Mouse (Mus musculus): Measurements from ENCODE around the gene Themis2. TPM values are rescaled to one million over a fixed set of nuclear protein-coding genes. Genes with fewer than 3 reads are reported as not detected.
"Not testable (repeated sequence)": the region's sequence is repeated elsewhere in the genome, so short reads cannot be mapped to it uniquely, and the experiment has no call there.

Themis2 gene
- polyA plus RNA-seq, 1 experiment: not detected

GRCm38 (mm10) chr4:132774905-132775304 lies 21.3 kb downstream of the Themis2 start:
- Histone ChIP-seq H3K4me2 (ENCODE audit: low read depth) (no peak overlapping the region), H3K36me3 (ENCODE audit: control insufficient read depth, insufficient read depth) (peaks cover 34% of the 10 kb centered on the region), H3K79me2 (ENCODE audit: control insufficient read depth, insufficient read depth) (no peaks in the 10 kb centered on the region), H3ac (ENCODE audit: control insufficient read depth, insufficient read length) (no peak overlapping the region), H3K4me3 (no peak overlapping the region), H3K27me3 (ENCODE audit: control insufficient read depth, insufficient read depth, insufficient read length) (no peaks in the 10 kb centered on the region)
- TF ChIP-seq SRF (IDR thresholded peaks at IDR 0.05; ENCODE audit: control insufficient read depth, insufficient read length, low read depth) (no peak), CEBPB (IDR thresholded peaks at IDR 0.05; ENCODE audit: insufficient read depth, poor library complexity, severe bottlenecking) (no peak), MYOG (IDR thresholded peaks at IDR 0.05; ENCODE audit: control insufficient read depth in 1 of 3, insufficient read depth in 1 of 3, insufficient read length in 2 of 3, low read depth in 2 of 3) (no peak), TCF3 (IDR thresholded peaks at IDR 0.05; ENCODE audit: insufficient read length, low read depth) (no peak), MAX (IDR thresholded peaks at IDR 0.05; ENCODE audit: low read depth) (no peak), MYOD1 (IDR thresholded peaks at IDR 0.05; ENCODE audit: control insufficient read depth in 1 of 3, insufficient read length in 2 of 3, low read depth in 2 of 3) (no peak), TCF12 (IDR thresholded peaks at IDR 0.05; ENCODE audit: insufficient read depth, poor library complexity, severe bottlenecking) (no peak), POLR2A (IDR thresholded peaks at IDR 0.05; ENCODE audit: insufficient read length, low read depth) (no peak), REST (IDR thresholded peaks at IDR 0.05; ENCODE audit: insufficient read depth, insufficient read length) (no peak), E2F4 (IDR thresholded peaks at IDR 0.05; ENCODE audit: insufficient read depth) (no peak), POLR2AphosphoS2 (IDR thresholded peaks at IDR 0.05; ENCODE audit: insufficient read length, low read depth) (no peak), USF1 (IDR thresholded peaks at IDR 0.05; ENCODE audit: low read depth) (no peak)

DNA sequence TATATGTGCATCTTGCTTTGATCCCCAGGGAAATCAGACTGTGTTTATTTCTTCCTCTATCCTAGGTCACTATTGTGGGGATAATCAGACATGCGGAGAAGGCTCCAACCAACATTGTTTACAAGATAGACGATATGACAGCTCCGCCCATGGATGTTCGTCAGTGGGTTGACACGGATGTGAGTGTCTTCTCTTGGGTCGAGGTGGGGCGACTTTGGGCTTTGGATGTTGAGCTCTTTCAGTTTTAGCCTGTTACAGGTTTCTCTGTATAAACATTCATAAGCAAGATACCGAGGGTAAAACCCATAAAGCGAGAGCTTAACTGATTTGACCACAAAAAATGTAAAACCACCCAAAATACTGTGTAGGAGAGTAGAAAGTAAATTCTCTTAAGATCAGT lies 24.4 kb downstream of the Themis2 start:
- H3K79me2 ChIP-seq (ENCODE audit: control insufficient read depth, insufficient read depth): peaks cover 14% of the 10 kb centered on the region
- no peak overlapping the region for H3K4me3 ChIP-seq
- no peak for TF ChIP-seq E2F4 (IDR thresholded peaks at IDR 0.05; ENCODE audit: insufficient read depth)
- TF ChIP-seq REST (IDR thresholded peaks at IDR 0.05; ENCODE audit: insufficient read depth, insufficient read length): no peak
- TF ChIP-seq CEBPB (IDR thresholded peaks at IDR 0.05; ENCODE audit: insufficient read depth, poor library complexity, severe bottlenecking): no peak
- no peak for TF ChIP-seq MYOD1 (IDR thresholded peaks at IDR 0.05; ENCODE audit: control insufficient read depth in 1 of 3, insufficient read length in 2 of 3, low read depth in 2 of 3)
- no peak for TF ChIP-seq POLR2AphosphoS2 (IDR thresholded peaks at IDR 0.05; ENCODE audit: insufficient read length, low read depth)
- TF ChIP-seq MAX (IDR thresholded peaks at IDR 0.05; ENCODE audit: low read depth): no peak
- TF ChIP-seq MYOG (IDR thresholded peaks at IDR 0.05; ENCODE audit: control insufficient read depth in 1 of 3, insufficient read depth in 1 of 3, insufficient read length in 2 of 3, low read depth in 2 of 3): no peak
- TF ChIP-seq POLR2A (IDR thresholded peaks at IDR 0.05; ENCODE audit: insufficient read length, low read depth): no peak
- no peak for TF ChIP-seq USF1 (IDR thresholded peaks at IDR 0.05; ENCODE audit: low read depth)
- no peak for TF ChIP-seq TCF12 (IDR thresholded peaks at IDR 0.05; ENCODE audit: insufficient read depth, poor library complexity, severe bottlenecking)
- TF ChIP-seq TCF3 (IDR thresholded peaks at IDR 0.05; ENCODE audit: insufficient read length, low read depth): no peak
- no peak for TF ChIP-seq SRF (IDR thresholded peaks at IDR 0.05; ENCODE audit: control insufficient read depth, insufficient read length, low read depth)
- no peak overlapping the region for H3K4me2 ChIP-seq (ENCODE audit: low read depth)
- H3K27me3 ChIP-seq (ENCODE audit: control insufficient read depth, insufficient read depth, insufficient read length): no peaks in the 10 kb centered on the region
- H3ac ChIP-seq (ENCODE audit: control insufficient read depth, insufficient read length): no peak overlapping the region
- peaks cover 25% of the 10 kb centered on the region for H3K36me3 ChIP-seq (ENCODE audit: control insufficient read depth, insufficient read depth)

DNA sequence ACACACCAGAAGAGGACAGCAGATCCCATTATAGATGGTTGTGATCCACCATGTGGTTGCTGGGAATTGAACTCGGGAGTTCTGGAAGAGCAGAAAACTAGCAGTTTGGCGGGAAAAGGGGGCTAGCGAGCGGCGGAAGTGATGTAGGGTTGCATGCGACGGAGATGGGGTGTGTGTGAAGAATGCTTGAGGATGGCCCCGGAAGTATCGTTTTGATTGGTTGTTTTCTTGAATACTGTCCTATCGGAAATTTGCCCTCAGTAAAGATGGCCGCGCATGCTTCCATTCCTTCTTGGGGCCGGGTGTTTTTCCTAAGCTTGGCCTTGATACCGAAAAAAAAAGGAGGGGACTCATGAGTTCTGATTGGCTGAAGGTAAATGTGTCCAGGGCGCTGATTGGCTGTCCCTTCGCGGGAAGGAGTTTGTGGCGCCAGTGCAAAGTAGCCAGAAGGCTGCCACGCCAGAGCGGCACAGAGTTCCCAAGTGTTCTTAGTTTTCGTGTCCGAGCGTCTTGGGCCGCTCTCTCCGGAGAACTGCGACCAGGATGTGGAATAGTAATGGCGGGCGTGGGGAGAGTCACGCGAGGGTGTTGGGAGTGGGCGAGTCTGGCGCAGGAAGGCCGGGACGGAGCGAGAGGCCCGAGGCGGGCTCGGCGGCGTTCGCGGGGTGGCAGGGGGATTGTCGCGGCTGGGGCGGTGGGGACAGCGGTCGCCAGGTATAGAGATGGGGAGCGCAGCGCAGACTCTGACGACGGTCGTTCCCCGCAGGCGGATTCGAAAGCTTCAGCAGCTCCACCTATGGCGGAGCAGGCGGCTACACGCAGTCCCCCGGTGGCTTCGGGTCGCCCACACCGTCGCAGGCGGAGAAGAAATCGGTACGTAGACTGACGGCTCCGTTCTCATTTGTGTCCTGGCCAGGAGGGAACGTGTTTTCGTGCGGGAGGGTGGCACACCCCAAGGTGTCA lies 28.0 kb downstream of the Themis2 start, which contains the start of gene Rpa2:
TSS of gene Rpa2 (plus strand) at position 419 of the 963 bp plus-strand sequence.
- TF ChIP-seq POLR2A (IDR thresholded peaks at IDR 0.05; ENCODE audit: insufficient read length, low read depth) (peak; percentile 42), MYOD1 (IDR thresholded peaks at IDR 0.05; ENCODE audit: control insufficient read depth in 1 of 3, insufficient read length in 2 of 3, low read depth in 2 of 3) (no peak), E2F4 (IDR thresholded peaks at IDR 0.05; ENCODE audit: insufficient read depth) (peak; percentile 92)
- Histone ChIP-seq H3K4me3 (peak within 1 kb of the TSS; percentile 55), H3K27me3 (ENCODE audit: control insufficient read depth, insufficient read depth, insufficient read length) (no peaks in the 10 kb centered on the region), H3K4me2 (ENCODE audit: low read depth) (peak within 1 kb of the TSS; percentile 95), H3ac (ENCODE audit: control insufficient read depth, insufficient read length) (peak within 1 kb of the TSS; percentile 15), H3K79me2 (ENCODE audit: control insufficient read depth, insufficient read depth) (peaks cover 14% of the 10 kb centered on the region), H3K36me3 (ENCODE audit: control insufficient read depth, insufficient read depth) (peaks cover 10% of the 10 kb centered on the region)

DNA sequence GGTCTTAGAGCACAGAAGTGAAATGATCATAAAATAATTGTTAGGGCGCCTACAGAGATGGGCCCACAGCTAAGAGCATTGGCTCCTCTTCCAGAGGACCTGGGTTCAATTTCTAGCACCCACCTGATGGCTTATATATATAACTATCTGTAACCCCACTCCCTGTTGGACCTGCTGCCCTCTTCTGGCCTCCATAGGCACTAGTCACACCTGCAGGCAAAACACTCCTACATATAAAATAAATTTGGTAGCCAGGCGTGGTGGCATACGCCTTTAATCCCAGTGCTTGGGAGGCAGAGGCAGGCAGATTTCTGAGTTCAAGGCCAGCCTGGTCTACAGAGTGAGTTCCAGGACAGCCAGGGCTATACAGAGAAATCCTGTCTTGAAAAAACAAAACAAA lies 33.1 kb downstream of the Themis2 start:
- H3K4me3 ChIP-seq; H3K79me2 ChIP-seq (ENCODE audit: control insufficient read depth, insufficient read depth); H3K27me3 ChIP-seq (ENCODE audit: control insufficient read depth, insufficient read depth, insufficient read length); H3ac ChIP-seq (ENCODE audit: control insufficient read depth, insufficient read length); H3K4me2 ChIP-seq (ENCODE audit: low read depth); H3K36me3 ChIP-seq (ENCODE audit: control insufficient read depth, insufficient read depth): not testable (repeated sequence)

DNA sequence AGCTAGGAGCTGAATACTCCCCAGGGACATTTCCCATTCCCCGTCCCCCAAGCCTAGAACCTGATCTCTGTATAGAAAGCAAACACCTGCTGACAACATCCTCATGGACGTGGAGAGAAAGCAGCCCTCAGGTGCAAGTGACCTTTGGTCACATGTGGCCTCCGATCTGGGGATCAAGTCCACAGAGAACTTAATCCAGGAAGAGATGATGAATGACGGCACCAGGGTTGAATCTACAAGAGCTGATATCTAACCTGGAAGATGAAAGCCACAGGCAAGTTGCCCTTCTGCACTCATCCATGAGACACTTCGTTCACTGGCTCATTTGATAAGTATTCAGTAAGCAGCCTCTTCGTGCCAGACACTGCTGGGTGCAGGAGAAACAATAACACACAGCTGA lies 33.6 kb downstream of the Themis2 start:
- H3K36me3 ChIP-seq (ENCODE audit: control insufficient read depth, insufficient read depth): no peaks in the 10 kb centered on the region
- no peak overlapping the region for H3K4me2 ChIP-seq (ENCODE audit: low read depth)
- H3K27me3 ChIP-seq (ENCODE audit: control insufficient read depth, insufficient read depth, insufficient read length): no peaks in the 10 kb centered on the region
- TF ChIP-seq MAX (IDR thresholded peaks at IDR 0.05; ENCODE audit: low read depth) (no peak), E2F4 (IDR thresholded peaks at IDR 0.05; ENCODE audit: insufficient read depth) (no peak), REST (IDR thresholded peaks at IDR 0.05; ENCODE audit: insufficient read depth, insufficient read length) (no peak), SRF (IDR thresholded peaks at IDR 0.05; ENCODE audit: control insufficient read depth, insufficient read length, low read depth) (no peak), MYOG (IDR thresholded peaks at IDR 0.05; ENCODE audit: control insufficient read depth in 1 of 3, insufficient read depth in 1 of 3, insufficient read length in 2 of 3, low read depth in 2 of 3) (no peak), MYOD1 (IDR thresholded peaks at IDR 0.05; ENCODE audit: control insufficient read depth in 1 of 3, insufficient read length in 2 of 3, low read depth in 2 of 3) (no peak), POLR2A (IDR thresholded peaks at IDR 0.05; ENCODE audit: insufficient read length, low read depth) (no peak)
- no peaks in the 10 kb centered on the region for H3K79me2 ChIP-seq (ENCODE audit: control insufficient read depth, insufficient read depth)
- no peak overlapping the region for H3ac ChIP-seq (ENCODE audit: control insufficient read depth, insufficient read length)
- no peak overlapping the region for H3K4me3 ChIP-seq

All from myocyte (in vitro differentiated cells).